Mouse (Mus musculus) limb, embryonic 13.5 days (tissue): ENCODE measurements around the gene Fam185a. TPM values are rescaled to one million over a fixed set of nuclear protein-coding genes. Genes with fewer than 3 reads are reported as not detected.

ENCODE experiments used
- ATAC-seq: fragments of 200-750 bp; cut with Nextera tagmentation; 2 replicates; pipeline ENCODE4 v1.8.0; 2017; ENCODE audit warnings: low read depth, moderate number of reproducible peaks, moderate TSS enrichment; ENCODE audit not compliant: low FRiP score
- H3K27ac ChIP-seq: fragments of 300-500 bp; sonication (generic); 2 replicates; pipeline ENCODE4 v1.5.1; 2015; ENCODE audit warnings: inconsistent platforms, mild to moderate bottlenecking, moderate library complexity
- H3K27me3 ChIP-seq: fragments of 300-500 bp; sonication (generic); 2 replicates; pipeline ENCODE4 v1.6.1; 2015; ENCODE audit warnings: mild to moderate bottlenecking, inconsistent platforms
- H3K36me3 ChIP-seq: fragments of 300-500 bp; sonication (generic); 2 replicates; pipeline ENCODE4 v1.6.1; 2015; ENCODE audit warnings: inconsistent platforms, mild to moderate bottlenecking, moderate library complexity
- H3K4me1 ChIP-seq: fragments of 300-500 bp; sonication (generic); 2 replicates; pipeline ENCODE4 v1.6.1; 2015; ENCODE audit warnings: inconsistent platforms
- H3K4me2 ChIP-seq: fragments of 300-500 bp; sonication (generic); replicated peaks from 2 replicates; pipeline ENCODE4 v1.6.1; 2015; ENCODE audit warnings: inconsistent platforms, mild to moderate bottlenecking, moderate library complexity
- H3K4me3 ChIP-seq: fragments of 300-500 bp; sonication (generic); 2 replicates; pipeline ENCODE4 v1.5.1; 2015; ENCODE audit warnings: moderate library complexity, mild to moderate bottlenecking, inconsistent platforms
- H3K9ac ChIP-seq: fragments of 300-500 bp; sonication (generic); 2 replicates; pipeline ENCODE4 v1.6.1; 2015; ENCODE audit warnings: mild to moderate bottlenecking, inconsistent platforms
- H3K9me3 ChIP-seq: fragments of 300-500 bp; sonication (generic); 2 replicates; pipeline ENCODE4 v1.6.1; 2016; ENCODE audit warnings: inconsistent platforms
- WGBS: fragments of 180-500 bp; shearing (Covaris S2); methylation state at CpG from one replicate; pipeline ENCODE4 v1.1.7; 2015; 5-methylcytosine and 5-hydroxymethylcytosine counted together
- polyA plus RNA-seq: library from polyadenylated mRNA; unstranded; fragments of >200 nt; fragmentation: Nextera tagmentation; extraction: Ambion mirVana; gene quantifications from 2 replicates; pipeline ENCODE4 v1.2.1, GENCODE M21; 2015

Fam185a gene
- polyA plus RNA-seq, 1 experiment from 2014 or later, result 5.1 TPM

- Histone ChIP-seq H3K4me2 (no peak overlapping the region), H3K36me3 (no peaks in the 10 kb centered on the region), H3K9ac (no peak overlapping the region), H3K27ac (no peak overlapping the region), H3K4me1 (peaks cover 15% of the 10 kb centered on the region), H3K27me3 (no peaks in the 10 kb centered on the region), H3K9me3 (no peaks in the 10 kb centered on the region), H3K4me3 (no peak overlapping the region)
- WGBS, result 47% methylated on average over 13 of the region's 13 CpGs
- no peak for ATAC-seq
Observed at GRCm38 (mm10) chr5:21391616-21392384, 33.0 kb upstream of the Fam185a start.

GRCm38 (mm10) chr5:21394562-21394961 is 30.2 kb upstream of the Fam185a start:
- no peak overlapping the region for H3K4me3 ChIP-seq
- no peak overlapping the region for H3K9ac ChIP-seq
- peaks cover 15% of the 10 kb centered on the region for H3K4me1 ChIP-seq
- no peaks in the 10 kb centered on the region for H3K9me3 ChIP-seq
- ATAC-seq, result no peak
- 63% methylated on average over 2 of the region's 2 CpGs for WGBS
- H3K36me3 ChIP-seq, result no peaks in the 10 kb centered on the region
- H3K27ac ChIP-seq, result no peak overlapping the region
- H3K4me2 ChIP-seq, result no peak overlapping the region
- H3K27me3 ChIP-seq, result no peaks in the 10 kb centered on the region

- peaks cover 15% of the 10 kb centered on the region for H3K4me1 ChIP-seq
Observed at GRCm38 (mm10) chr5:21395205-21395840, 29.4 kb upstream of the Fam185a start.

GRCm38 (mm10) chr5:21411261-21411666 is 13.5 kb upstream of the Fam185a start:
- WGBS, result 83% methylated on average over 5 of the region's 5 CpGs
- H3K4me1 ChIP-seq, result no peaks in the 10 kb centered on the region
- H3K27ac ChIP-seq, result no peak overlapping the region
- H3K27me3 ChIP-seq, result no peaks in the 10 kb centered on the region
- ATAC-seq, result no peak
- H3K36me3 ChIP-seq, result no peaks in the 10 kb centered on the region
- no peak overlapping the region for H3K9ac ChIP-seq
- H3K9me3 ChIP-seq, result no peaks in the 10 kb centered on the region
- no peak overlapping the region for H3K4me3 ChIP-seq
- H3K4me2 ChIP-seq, result no peak overlapping the region

More at GRCm38 (mm10) chr5:21395205-21395840, 29.4 kb upstream of the Fam185a start:
- WGBS, result 41% methylated on average over 7 of the region's 7 CpGs
- no peak for ATAC-seq
- H3K27me3 ChIP-seq, result no peaks in the 10 kb centered on the region
- no peak overlapping the region for H3K9ac ChIP-seq
- no peaks in the 10 kb centered on the region for H3K9me3 ChIP-seq
- no peak overlapping the region for H3K4me3 ChIP-seq
- no peak overlapping the region for H3K4me2 ChIP-seq
- H3K36me3 ChIP-seq, result no peaks in the 10 kb centered on the region
- H3K27ac ChIP-seq, result no peak overlapping the region

GRCm38 (mm10) chr5:21412056-21412455 is 12.7 kb upstream of the Fam185a start:
- Histone ChIP-seq H3K27me3 (no peaks in the 10 kb centered on the region), H3K9ac (no peak overlapping the region), H3K9me3 (no peaks in the 10 kb centered on the region), H3K36me3 (no peaks in the 10 kb centered on the region), H3K4me1 (no peaks in the 10 kb centered on the region), H3K4me3 (no peak overlapping the region), H3K27ac (no peak overlapping the region), H3K4me2 (no peak overlapping the region)
- no peak for ATAC-seq
- WGBS, result 77% methylated on average over 5 of the region's 5 CpGs

- WGBS, result 89% methylated on average over 3 of the region's 3 CpGs
- H3K36me3 ChIP-seq, result no peaks in the 10 kb centered on the region
- no peaks in the 10 kb centered on the region for H3K9me3 ChIP-seq
Observed at GRCm38 (mm10) chr5:21413322-21413721, 11.4 kb upstream of the Fam185a start.

GRCm38 (mm10) chr5:21414116-21414820 is 10.5 kb upstream of the Fam185a start:
- Histone ChIP-seq H3K27me3 (no peaks in the 10 kb centered on the region), H3K36me3 (no peaks in the 10 kb centered on the region), H3K4me2 (no peak overlapping the region), H3K4me3 (no peak overlapping the region), H3K9me3 (no peaks in the 10 kb centered on the region), H3K9ac (no peak overlapping the region), H3K27ac (no peak overlapping the region), H3K4me1 (no peaks in the 10 kb centered on the region)
- no peak for ATAC-seq
- 67% methylated on average over 1 of the region's 1 CpGs for WGBS

More at GRCm38 (mm10) chr5:21413322-21413721, 11.4 kb upstream of the Fam185a start:
- H3K4me1 ChIP-seq, result no peaks in the 10 kb centered on the region
- no peak for ATAC-seq
- no peak overlapping the region for H3K9ac ChIP-seq
- no peaks in the 10 kb centered on the region for H3K27me3 ChIP-seq
- H3K4me2 ChIP-seq, result no peak overlapping the region
- H3K4me3 ChIP-seq, result no peak overlapping the region
- no peak overlapping the region for H3K27ac ChIP-seq

- no peak overlapping the region for H3K9ac ChIP-seq
- H3K4me1 ChIP-seq, result no peaks in the 10 kb centered on the region
- H3K27ac ChIP-seq, result no peak overlapping the region
- no peak overlapping the region for H3K4me2 ChIP-seq
- ATAC-seq, result no peak
- H3K9me3 ChIP-seq, result no peaks in the 10 kb centered on the region
- H3K36me3 ChIP-seq, result no peaks in the 10 kb centered on the region
- 71% methylated on average over 4 of the region's 4 CpGs for WGBS
- H3K4me3 ChIP-seq, result no peak overlapping the region
- H3K27me3 ChIP-seq, result no peaks in the 10 kb centered on the region
Observed at GRCm38 (mm10) chr5:21418613-21419012, 6.1 kb upstream of the Fam185a start.

- no peak overlapping the region for H3K4me3 ChIP-seq
- WGBS, result 52% methylated on average over 1 of the region's 1 CpGs
- H3K36me3 ChIP-seq, result no peaks in the 10 kb centered on the region
- no peak overlapping the region for H3K4me2 ChIP-seq
- no peak for ATAC-seq
- H3K27ac ChIP-seq, result no peak overlapping the region
- no peaks in the 10 kb centered on the region for H3K9me3 ChIP-seq
- no peaks in the 10 kb centered on the region for H3K27me3 ChIP-seq
- peaks cover 4% of the 10 kb centered on the region for H3K4me1 ChIP-seq
- no peak overlapping the region for H3K9ac ChIP-seq
Observed at GRCm38 (mm10) chr5:21420609-21421008, 4.1 kb upstream of the Fam185a start.

- H3K4me3 ChIP-seq, result no peak overlapping the region
- peaks cover 17% of the 10 kb centered on the region for H3K4me1 ChIP-seq
- H3K4me2 ChIP-seq, result peak overlapping the region; percentile 99
- H3K27me3 ChIP-seq, result peaks cover 2% of the 10 kb centered on the region; the same call in 1 of the 2 replicates
- no peaks in the 10 kb centered on the region for H3K9me3 ChIP-seq
- no peak overlapping the region for H3K27ac ChIP-seq
- 92% methylated on average over 6 of the region's 6 CpGs for WGBS
- no peaks in the 10 kb centered on the region for H3K36me3 ChIP-seq
- 0 out of 2 replicates have a peak overlapping the region, but pooled peaks have one; percentile 6 for H3K9ac ChIP-seq
- ATAC-seq, result no peak
Observed at GRCm38 (mm10) chr5:21426666-21427065, 1.9 kb downstream of the Fam185a start.

- WGBS, result 45% methylated on average over 11 of the region's 11 CpGs
- no peaks in the 10 kb centered on the region for H3K9me3 ChIP-seq
- peak; percentile 80 for ATAC-seq
- H3K4me2 ChIP-seq, result no peak overlapping the region
- H3K9ac ChIP-seq, result no peak overlapping the region
- H3K27ac ChIP-seq, result no peak overlapping the region
- H3K36me3 ChIP-seq, result no peaks in the 10 kb centered on the region
- H3K27me3 ChIP-seq, result 0 out of 2 replicates have a peak, but pooled peaks cover 3% of the 10 kb centered on the region
- no peak overlapping the region for H3K4me3 ChIP-seq
- H3K4me1 ChIP-seq, result peaks cover 11% of the 10 kb centered on the region
Observed at GRCm38 (mm10) chr5:21434148-21434929, 9.6 kb downstream of the Fam185a start.
